Mouse (Mus musculus) thymus, adult 2 months (tissue): ENCODE measurements around the gene Gm20388. TPM values are rescaled to one million over a fixed set of nuclear protein-coding genes. Genes with fewer than 3 reads are reported as not detected.

ENCODE experiments used
- DNase-seq: peaks from one replicate; pipeline ENCODE4 v3.0.0; 2021
- H3K27ac ChIP-seq: fragments of 200-500 bp; 2 replicates; pipeline ENCODE4 v1.5.1; 2012; ENCODE audit warnings: low read length, control low read depth; ENCODE audit not compliant: control insufficient read depth, insufficient read depth
- H3K27me3 ChIP-seq: fragments of 200-500 bp; 2 replicates; pipeline ENCODE4 v1.6.1; 2012; ENCODE audit warnings: mild to moderate bottlenecking, low read length, moderate library complexity, mixed read lengths; ENCODE audit not compliant: control insufficient read depth, insufficient read depth
- H3K36me3 ChIP-seq: fragments of 200-500 bp; 2 replicates; pipeline ENCODE4 v1.6.1; 2012; ENCODE audit warnings: mild to moderate bottlenecking, low read length, moderate library complexity; ENCODE audit not compliant: control insufficient read depth, insufficient read depth
- H3K4me1 ChIP-seq: fragments of 200-500 bp; replicated peaks from 2 replicates; pipeline ENCODE4 v1.6.1; 2012; ENCODE audit warnings: low read length; ENCODE audit not compliant: control insufficient read depth, insufficient read depth
- H3K4me3 ChIP-seq: fragments of 200-500 bp; 2 replicates; pipeline ENCODE4 v1.5.1; 2012; ENCODE audit warnings: mild to moderate bottlenecking, low read length, control low read depth, moderate library complexity; ENCODE audit not compliant: control insufficient read depth, insufficient read depth
- CTCF ChIP-seq: fragments of 200-500 bp; IDR thresholded peaks from 2 replicates; pipeline ENCODE4 v1.5.1; 2012; ENCODE audit warnings: mild to moderate bottlenecking, control low read depth, low read length, moderate library complexity, borderline replicate concordance; ENCODE audit not compliant: control insufficient read depth, poor library complexity, insufficient read depth; ENCODE audit errors: extremely low read depth
- POLR2A ChIP-seq: fragments of 200-500 bp; IDR thresholded peaks from 2 replicates; pipeline ENCODE4 v1.6.1; 2012; ENCODE audit warnings: mild to moderate bottlenecking, low read length, control low read depth, moderate library complexity; ENCODE audit not compliant: control insufficient read depth, poor library complexity, insufficient read depth; ENCODE audit errors: extremely low read depth
- WGBS: fragments of 180-500 bp; shearing (Covaris S2); methylation state at CpG from one replicate; pipeline ENCODE4 v1.1.7; 2018; 5-methylcytosine and 5-hydroxymethylcytosine counted together
- polyA plus RNA-seq: library from polyadenylated mRNA; depleted of rRNA; stranded (reverse); fragments of >200 nt; gene quantifications from 2 replicates; pipeline ENCODE4 v1.2.3, GENCODE M21; 2012

Gene Gm20388
- polyA plus RNA-seq, 1 experiment = 103 TPM

DNA sequence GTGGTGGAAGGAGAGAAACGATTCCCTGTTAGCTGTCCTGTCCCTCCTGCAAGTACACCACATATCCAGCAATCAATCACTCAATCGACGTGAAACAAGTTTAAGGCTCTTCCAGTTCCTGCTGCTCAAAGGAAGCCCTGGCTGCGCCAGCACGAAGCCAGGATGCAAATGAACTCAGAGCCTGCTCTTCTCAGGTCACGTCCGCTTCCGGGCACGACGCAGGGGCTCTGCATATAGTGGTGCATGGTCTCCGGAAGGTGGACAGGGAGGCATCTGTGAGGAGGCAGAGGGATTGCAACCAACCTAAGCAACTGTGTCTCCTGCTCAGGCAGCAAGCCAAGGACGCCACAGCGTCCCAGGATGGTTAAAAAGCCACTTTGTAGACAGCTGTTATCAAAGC, 985.0 kb downstream of the Gm20388 start:
- no peak for DNase-seq
- no peaks in the 10 kb centered on the region for H3K36me3 ChIP-seq
- no peaks in the 10 kb centered on the region for H3K4me1 ChIP-seq
- WGBS = 3% methylated on average over 13 of the region's 13 CpGs
- no peak for TF ChIP-seq POLR2A
- no peak for TF ChIP-seq CTCF
- H3K4me3 ChIP-seq = no peak overlapping the region
- H3K27ac ChIP-seq = no peak overlapping the region
- H3K27me3 ChIP-seq = peaks cover 6% of the 10 kb centered on the region; the same call in 1 of the 2 replicates

- TF ChIP-seq CTCF (no peak), POLR2A (no peak)
- Histone ChIP-seq H3K4me1 (no peaks in the 10 kb centered on the region), H3K27ac (no peak overlapping the region), H3K4me3 (no peak overlapping the region), H3K36me3 (no peaks in the 10 kb centered on the region), H3K27me3 (peaks cover 6% of the 10 kb centered on the region; the same call in 1 of the 2 replicates)
- DNase-seq = no peak
- 46% methylated on average over 13 of the region's 13 CpGs for WGBS
These were observed 985.6 kb downstream of the Gm20388 start for GRCm38 (mm10) chr8:120896203-120896602.

DNA sequence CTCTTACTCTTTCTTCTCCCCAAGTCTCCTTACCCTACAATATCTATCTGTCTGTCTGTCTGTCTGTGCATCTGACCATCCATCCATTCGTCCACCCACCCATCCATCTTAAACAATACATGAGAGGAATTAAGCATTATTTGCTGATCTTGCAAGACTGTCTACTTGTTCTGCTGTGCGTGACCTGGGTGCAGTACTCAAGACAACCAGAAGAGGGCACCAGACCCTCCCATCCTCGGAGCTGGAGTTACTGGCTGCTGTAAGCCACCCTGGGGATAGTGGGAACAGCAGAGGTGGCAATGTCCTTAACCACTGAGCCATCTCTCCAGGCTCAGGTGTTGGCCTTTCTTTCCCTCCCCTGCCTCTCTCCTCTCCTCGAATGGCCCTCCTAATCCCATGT, 987.4 kb downstream of the Gm20388 start:
- H3K27ac ChIP-seq = no peak overlapping the region
- H3K4me1 ChIP-seq = no peaks in the 10 kb centered on the region
- H3K27me3 ChIP-seq = peaks cover 6% of the 10 kb centered on the region; the same call in 1 of the 2 replicates
- H3K4me3 ChIP-seq = no peak overlapping the region
- TF ChIP-seq CTCF (peak; percentile 76; the same call in 1 of the 2 replicates), POLR2A (no peak)
- peak; percentile 49 for DNase-seq
- 60% methylated on average over 4 of the region's 4 CpGs for WGBS
- H3K36me3 ChIP-seq = no peaks in the 10 kb centered on the region

- H3K27ac ChIP-seq = no peak overlapping the region
- peaks cover 1% of the 10 kb centered on the region; the same call in 1 of the 2 replicates for H3K27me3 ChIP-seq
- H3K4me1 ChIP-seq = no peaks in the 10 kb centered on the region
- 59% methylated on average over 17 of the region's 17 CpGs for WGBS
- no peak overlapping the region for H3K4me3 ChIP-seq
- no peak for DNase-seq
- H3K36me3 ChIP-seq = no peaks in the 10 kb centered on the region
- no peak for TF ChIP-seq CTCF
- no peak for TF ChIP-seq POLR2A
These were observed 988.3 kb downstream of the Gm20388 start for GRCm38 (mm10) chr8:120898828-120899407.

- TF ChIP-seq CTCF = no peak
- TF ChIP-seq POLR2A = no peak
- Histone ChIP-seq H3K4me1 (no peaks in the 10 kb centered on the region; the same call in 1 of the 2 replicates), H3K27ac (no peak overlapping the region), H3K4me3 (no peak overlapping the region), H3K36me3 (no peaks in the 10 kb centered on the region), H3K27me3 (no peaks in the 10 kb centered on the region; the same call in 1 of the 2 replicates)
- whole genome bisulfite sequencing = 60% methylated on average over 11 of the region's 11 CpGs
- no peak for DNase-seq
These were observed 991.7 kb downstream of the Gm20388 start for GRCm38 (mm10) chr8:120902346-120902745.

- H3K36me3 ChIP-seq = no peaks in the 10 kb centered on the region
- H3K4me1 ChIP-seq = no peaks in the 10 kb centered on the region; the same call in 1 of the 2 replicates
- no peaks in the 10 kb centered on the region for H3K27me3 ChIP-seq
- WGBS = 53% methylated on average over 6 of the region's 6 CpGs
- no peak overlapping the region for H3K27ac ChIP-seq
- TF ChIP-seq POLR2A (no peak), CTCF (no peak)
- DNase-seq = no peak
- H3K4me3 ChIP-seq = no peak overlapping the region
These were observed 997.0 kb downstream of the Gm20388 start for GRCm38 (mm10) chr8:120907671-120908070.
